Mouse (Mus musculus) induced T-regulatory cell, adult 2 months (primary cell): ENCODE results near the gene Mlip.
"Not testable (repeated sequence)": the region's sequence is repeated elsewhere in the genome, so short reads cannot be mapped to it uniquely, and the experiment has no call there.

Experiments
- DNase-seq: peaks from one replicate; pipeline ENCODE4 v3.0.0-alpha.2; 2012; ENCODE audit warnings: low read depth

Gene Mlip

GRCm38 (mm10) chr9:77352432-77353175 is at the start of gene Mlip:
Gene Mlip (minus strand): TSS chr9:77352969.
- DNase-seq: no peak

- DNase-seq: no peak
Observed at GRCm38 (mm10) chr9:77399801-77400200, 47.0 kb upstream of the Mlip start.

- DNase-seq: no peak
Observed at GRCm38 (mm10) chr9:77398856-77399631, 46.3 kb upstream of the Mlip start.

GRCm38 (mm10) chr9:77397027-77397426 is 44.3 kb upstream of the Mlip start:
- DNase-seq: no peak

- no peak for DNase-seq
Observed at GRCm38 (mm10) chr9:77391248-77391647, 38.5 kb upstream of the Mlip start.

GRCm38 (mm10) chr9:77388956-77389355 is 36.2 kb upstream of the Mlip start:
- no peak for DNase-seq

GRCm38 (mm10) chr9:77386751-77387150 is 34.0 kb upstream of the Mlip start:
- peak; percentile 16 for DNase-seq

GRCm38 (mm10) chr9:77385611-77386010 is 32.8 kb upstream of the Mlip start:
- DNase-seq: no peak

- no peak for DNase-seq
Observed at GRCm38 (mm10) chr9:77384651-77385050, 31.9 kb upstream of the Mlip start.

GRCm38 (mm10) chr9:77383951-77384350 is 31.2 kb upstream of the Mlip start:
- DNase-seq: no peak

- no peak for DNase-seq
Observed at GRCm38 (mm10) chr9:77382514-77382913, 29.7 kb upstream of the Mlip start.

GRCm38 (mm10) chr9:77381565-77381964 is 28.8 kb upstream of the Mlip start:
- peak; percentile 45 for DNase-seq

- peak; percentile 66 for DNase-seq
Observed at GRCm38 (mm10) chr9:77379625-77380024, 26.9 kb upstream of the Mlip start.

GRCm38 (mm10) chr9:77377696-77378095 is 24.9 kb upstream of the Mlip start:
- no peak for DNase-seq

- DNase-seq: peak; percentile 27
Observed at GRCm38 (mm10) chr9:77377082-77377481, 24.3 kb upstream of the Mlip start.

GRCm38 (mm10) chr9:77376561-77376960 is 23.8 kb upstream of the Mlip start:
- DNase-seq: no peak

GRCm38 (mm10) chr9:77370706-77371105 is 17.9 kb upstream of the Mlip start:
- DNase-seq: no peak

- DNase-seq: no peak
Observed at GRCm38 (mm10) chr9:77369262-77369661, 16.5 kb upstream of the Mlip start.

- not testable (repeated sequence) for DNase-seq
Observed at GRCm38 (mm10) chr9:77364681-77365080, 11.9 kb upstream of the Mlip start.

- no peak for DNase-seq
Observed at GRCm38 (mm10) chr9:77362906-77363305, 10.1 kb upstream of the Mlip start.

- DNase-seq: no peak
Observed at GRCm38 (mm10) chr9:77360654-77361053, 7.9 kb upstream of the Mlip start.

GRCm38 (mm10) chr9:77359278-77359973 is 6.7 kb upstream of the Mlip start:
- DNase-seq: no peak

- DNase-seq: peak; percentile 13
Observed at GRCm38 (mm10) chr9:77353942-77354341, 1.2 kb upstream of the Mlip start.
